Mouse (Mus musculus) liver, adult 10 weeks (tissue): ENCODE data around the gene Pde10a. TPM values are rescaled to one million over a fixed set of nuclear protein-coding genes. Genes with fewer than 3 reads are reported as not detected.

Experiments
- polyA plus RNA-seq: library from polyadenylated mRNA; stranded (reverse); fragments of 350-450 nt; fragmentation: Illumina TruSeq; extraction: RNeasy Lipid Tissue Mini Kit (QIAGEN cat#74804); gene quantifications from one replicate; pipeline ENCODE4 v1.2.3, GENCODE M21; 2014; ENCODE audit warnings: low read depth, low replicate concordance

The Pde10a gene
- polyA plus RNA-seq: 0.13 TPM

GRCm38 (mm10) chr17:8525225-8525721 is at the start of gene Pde10a:
Pde10a (plus strand) TSS chr17:8525372.

GRCm38 (mm10) chr17:8566850-8567249 is 41.7 kb downstream of the Pde10a start, which contains the start of gene Gm17087:
Gm17087 (minus strand) TSS chr17:8566950.

GRCm38 (mm10) chr17:8988119-8988807 is 463.1 kb downstream of the Pde10a start, which contains the start of gene 1700010I14Rik:
1700010I14Rik (plus strand) TSS chr17:8988333.

Other genes starting within 250 kb of the Pde10a start
- 931 TPM for gene Mpc1, start 242.5 kb upstream of the Pde10a start, polyA plus RNA-seq
- 82.6 TPM for gene Sft2d1, start 214.3 kb upstream of the Pde10a start, polyA plus RNA-seq
- gene Prr18, start 187.9 kb upstream of the Pde10a start, polyA plus RNA-seq: not detected
- not detected for gene T2, start 169.4 kb upstream of the Pde10a start, polyA plus RNA-seq
- gene T, start 90.9 kb upstream of the Pde10a start, polyA plus RNA-seq: not detected
- not detected for gene Gm17087, start 41.6 kb downstream of the Pde10a start, polyA plus RNA-seq